Mouse (Mus musculus): ENCODE data around the gene Cox7a2. TPM values are rescaled to one million over a fixed set of nuclear protein-coding genes. Genes with fewer than 3 reads are reported as not detected.
A peak's percentile ranks its signal among the peaks of the same experiment; 100 is the strongest.

The Cox7a2 gene
- polyA plus RNA-seq (2014; fragmentation: Nextera tagmentation; extraction: Ambion mirVana) = 747 and 830 TPM in 2 replicates

DNA sequence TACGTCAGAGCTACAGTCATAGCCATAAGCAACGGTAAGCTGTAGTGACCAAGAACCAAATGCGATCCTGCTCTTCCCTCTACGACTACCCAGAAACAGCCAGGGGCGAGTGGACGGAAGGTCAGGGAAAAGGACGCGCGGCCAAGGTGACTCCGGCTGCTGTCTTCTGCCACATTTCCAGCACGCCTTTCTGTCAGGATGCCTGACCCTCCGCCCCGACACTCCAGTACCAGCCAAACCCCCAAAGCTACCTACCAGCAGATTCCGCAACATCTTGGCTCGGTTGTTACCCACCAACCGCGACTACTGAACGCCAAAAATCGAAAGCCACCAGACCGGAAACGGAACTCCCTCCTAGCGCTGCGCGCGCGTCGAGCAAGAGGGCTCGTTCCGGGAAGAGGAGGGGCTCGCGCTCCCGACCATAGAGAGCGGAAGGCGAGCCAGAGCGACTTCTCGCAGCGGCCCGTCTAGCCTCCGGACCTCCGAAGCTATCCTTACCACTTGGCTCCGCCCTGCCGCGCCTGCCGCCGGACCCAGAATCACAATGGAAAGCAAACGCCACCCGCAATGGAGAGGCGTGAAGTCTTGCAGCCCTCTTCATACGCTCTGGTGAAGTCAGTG lies at the start of gene Cox7a2:
Gene Cox7a2, minus strand, starts transcription at position 494 of the 621 bp plus-strand sequence.
- Histone ChIP-seq H3K4me3 (ENCODE audit: low read depth, low read length) (peak within 1 kb of the TSS; percentile 88), H3K9me3 (ENCODE audit: control insufficient read depth, low read length) (no peaks in the 10 kb centered on the region), H3K36me3 (ENCODE audit: control insufficient read depth, insufficient read depth, low read length) (peaks cover 32% of the 10 kb centered on the region), H3K27ac (ENCODE audit: low read depth) (peak within 1 kb of the TSS; percentile 93), H3K9ac (ENCODE audit: low read length) (peak within 1 kb of the TSS; percentile 75), H3K4me1 (replicated peaks; ENCODE audit: control insufficient read depth, insufficient read depth, low read length) (peaks cover 10% of the 10 kb centered on the region), H3K4me2 (ENCODE audit: low read length) (peak within 1 kb of the TSS; percentile 98), H3K27me3 (replicated peaks; ENCODE audit: control insufficient read depth, insufficient read depth, low read length) (no peaks in the 10 kb centered on the region)
- under 1% methylated on average over 49 of the region's 49 CpGs for WGBS
- ATAC-seq (replicated peaks; ENCODE audit: low FRiP score, low TSS enrichment, low read depth) (peak; percentile 100), DNase-seq (ENCODE audit: low spot score) (peak; percentile 93)

DNA sequence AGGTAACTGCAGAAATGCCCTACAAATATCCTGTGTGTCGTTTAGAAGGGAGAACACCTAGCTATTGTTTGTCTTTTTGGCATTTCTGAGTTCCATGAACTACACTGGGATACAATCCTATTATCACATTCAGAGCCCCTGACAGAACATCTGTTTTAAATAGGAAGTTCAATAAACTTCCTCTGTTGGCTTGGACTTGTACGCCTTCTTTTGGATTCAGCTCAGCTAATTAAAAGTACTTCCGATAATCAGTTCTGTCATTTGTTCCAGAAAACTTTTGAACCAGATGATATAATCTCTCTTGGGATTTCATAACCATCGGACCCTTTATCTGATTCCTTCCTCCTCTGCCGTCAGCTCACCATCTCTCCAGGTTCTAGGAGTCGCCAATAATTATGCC lies 49.7 kb upstream of the Cox7a2 start:
- no peaks in the 10 kb centered on the region; the same call in 1 of the 2 replicates for H3K4me1 ChIP-seq (replicated peaks; ENCODE audit: control insufficient read depth, insufficient read depth, low read length)
- no peaks in the 10 kb centered on the region for H3K9me3 ChIP-seq (ENCODE audit: control insufficient read depth, low read length)
- WGBS = 70% methylated on average over 6 of the region's 6 CpGs
- no peak overlapping the region for H3K4me2 ChIP-seq (ENCODE audit: low read length)
- H3K9ac ChIP-seq (ENCODE audit: low read length) = no peak overlapping the region
- no peak overlapping the region for H3K27ac ChIP-seq (ENCODE audit: low read depth)
- H3K27me3 ChIP-seq (replicated peaks; ENCODE audit: control insufficient read depth, insufficient read depth, low read length) = peaks cover 3% of the 10 kb centered on the region; the same call in 1 of the 2 replicates
- no peak for ATAC-seq (replicated peaks; ENCODE audit: low FRiP score, low TSS enrichment, low read depth)
- no peak overlapping the region for H3K4me3 ChIP-seq (ENCODE audit: low read depth, low read length)
- no peak for DNase-seq (ENCODE audit: low spot score)
- H3K36me3 ChIP-seq (ENCODE audit: control insufficient read depth, insufficient read depth, low read length) = no peaks in the 10 kb centered on the region

DNA sequence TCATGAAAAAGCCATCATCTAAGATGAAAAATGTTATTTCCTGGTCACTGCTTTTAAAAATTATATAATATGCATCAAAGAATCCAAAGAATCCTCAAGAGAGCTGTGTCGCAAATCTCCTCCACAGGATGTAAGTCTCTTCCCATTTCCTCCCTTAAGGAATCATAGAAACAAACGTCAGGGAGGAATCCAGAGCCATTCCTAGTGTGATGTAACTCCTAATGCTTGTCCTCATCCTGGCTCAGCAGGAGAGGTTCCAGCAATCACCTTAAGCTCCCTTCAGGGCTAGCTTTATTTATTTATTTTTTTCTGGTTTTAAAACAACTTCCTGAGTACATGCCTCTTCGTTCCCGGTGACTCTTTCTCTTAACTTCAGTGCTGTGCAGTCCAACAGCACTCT lies 47.5 kb upstream of the Cox7a2 start:
- Histone ChIP-seq H3K27ac (ENCODE audit: low read depth) (no peak overlapping the region), H3K9ac (ENCODE audit: low read length) (no peak overlapping the region), H3K36me3 (ENCODE audit: control insufficient read depth, insufficient read depth, low read length) (no peaks in the 10 kb centered on the region), H3K27me3 (replicated peaks; ENCODE audit: control insufficient read depth, insufficient read depth, low read length) (peaks cover 3% of the 10 kb centered on the region; the same call in 1 of the 2 replicates), H3K4me2 (ENCODE audit: low read length) (no peak overlapping the region), H3K4me1 (replicated peaks; ENCODE audit: control insufficient read depth, insufficient read depth, low read length) (no peaks in the 10 kb centered on the region; the same call in 1 of the 2 replicates), H3K4me3 (ENCODE audit: low read depth, low read length) (no peak overlapping the region), H3K9me3 (ENCODE audit: control insufficient read depth, low read length) (no peaks in the 10 kb centered on the region)
- WGBS = 41% methylated on average over 4 of the region's 4 CpGs
- ATAC-seq (replicated peaks; ENCODE audit: low FRiP score, low TSS enrichment, low read depth) (no peak), DNase-seq (ENCODE audit: low spot score) (no peak)

DNA sequence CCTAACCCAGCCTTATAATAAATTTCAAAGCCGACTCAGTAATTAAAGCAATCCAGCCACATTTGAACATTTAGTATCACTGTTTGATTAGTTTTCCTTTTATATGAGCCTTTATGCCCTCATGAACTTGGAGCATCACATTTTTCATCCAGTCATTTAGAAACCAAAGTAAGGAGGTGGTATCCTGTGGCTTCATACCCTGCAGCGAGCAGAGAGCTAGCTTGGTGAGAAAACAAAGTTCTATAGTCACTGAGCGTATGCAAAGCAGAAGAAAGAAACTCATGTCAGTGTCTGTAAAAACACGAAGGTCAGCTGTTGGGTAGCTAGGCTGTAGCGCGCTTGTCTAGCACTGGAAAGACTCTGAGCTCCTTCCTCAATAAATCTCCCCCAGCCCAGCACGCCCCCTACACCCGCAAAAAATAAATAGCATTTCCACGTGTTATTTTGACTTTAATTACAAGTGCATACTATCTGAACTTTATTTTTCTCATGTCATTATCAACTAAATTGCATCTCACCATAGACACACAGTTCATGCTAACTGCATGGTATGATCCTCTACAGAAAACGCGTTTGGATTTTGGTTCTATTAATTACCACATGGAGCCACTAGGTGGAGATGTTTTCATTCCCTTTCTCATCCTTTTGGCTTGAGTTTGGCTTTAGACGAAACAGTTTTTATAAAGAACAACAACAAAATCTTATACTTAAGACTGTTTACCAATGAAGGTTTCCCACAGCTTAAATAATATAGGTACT lies 46.8 kb upstream of the Cox7a2 start:
- Histone ChIP-seq H3K4me3 (ENCODE audit: low read depth, low read length) (no peak overlapping the region), H3K36me3 (ENCODE audit: control insufficient read depth, insufficient read depth, low read length) (no peaks in the 10 kb centered on the region), H3K9ac (ENCODE audit: low read length) (no peak overlapping the region), H3K4me1 (replicated peaks; ENCODE audit: control insufficient read depth, insufficient read depth, low read length) (no peaks in the 10 kb centered on the region; the same call in 1 of the 2 replicates), H3K27me3 (replicated peaks; ENCODE audit: control insufficient read depth, insufficient read depth, low read length) (peaks cover 3% of the 10 kb centered on the region; the same call in 1 of the 2 replicates), H3K4me2 (ENCODE audit: low read length) (no peak overlapping the region), H3K9me3 (ENCODE audit: control insufficient read depth, low read length) (no peaks in the 10 kb centered on the region), H3K27ac (ENCODE audit: low read depth) (no peak overlapping the region)
- ATAC-seq (replicated peaks; ENCODE audit: low FRiP score, low TSS enrichment, low read depth) (no peak), DNase-seq (ENCODE audit: low spot score) (no peak)
- whole genome bisulfite sequencing = 48% methylated on average over 12 of the region's 12 CpGs

DNA sequence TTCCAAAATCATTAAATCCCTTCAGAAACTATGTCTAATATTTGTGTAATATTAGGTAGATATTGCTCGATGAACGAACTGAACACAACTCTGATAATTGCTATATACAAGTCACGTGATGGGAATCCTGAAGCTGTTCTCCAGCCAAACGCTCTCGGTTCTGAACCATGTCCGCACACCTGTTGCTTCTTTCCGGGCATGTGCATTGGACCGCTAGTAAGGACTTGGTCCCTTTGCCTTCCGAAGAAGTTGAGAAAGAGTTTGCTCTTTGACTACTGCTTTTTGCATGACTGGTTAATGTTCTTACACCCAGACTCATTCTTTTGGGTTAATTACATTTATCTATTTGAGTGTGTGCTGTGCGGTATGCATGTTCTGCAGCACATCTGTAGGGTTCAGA lies 45.7 kb upstream of the Cox7a2 start:
- ATAC-seq (replicated peaks; ENCODE audit: low FRiP score, low TSS enrichment, low read depth) (no peak), DNase-seq (ENCODE audit: low spot score) (no peak)
- no peak overlapping the region for H3K9ac ChIP-seq (ENCODE audit: low read length)

DNA sequence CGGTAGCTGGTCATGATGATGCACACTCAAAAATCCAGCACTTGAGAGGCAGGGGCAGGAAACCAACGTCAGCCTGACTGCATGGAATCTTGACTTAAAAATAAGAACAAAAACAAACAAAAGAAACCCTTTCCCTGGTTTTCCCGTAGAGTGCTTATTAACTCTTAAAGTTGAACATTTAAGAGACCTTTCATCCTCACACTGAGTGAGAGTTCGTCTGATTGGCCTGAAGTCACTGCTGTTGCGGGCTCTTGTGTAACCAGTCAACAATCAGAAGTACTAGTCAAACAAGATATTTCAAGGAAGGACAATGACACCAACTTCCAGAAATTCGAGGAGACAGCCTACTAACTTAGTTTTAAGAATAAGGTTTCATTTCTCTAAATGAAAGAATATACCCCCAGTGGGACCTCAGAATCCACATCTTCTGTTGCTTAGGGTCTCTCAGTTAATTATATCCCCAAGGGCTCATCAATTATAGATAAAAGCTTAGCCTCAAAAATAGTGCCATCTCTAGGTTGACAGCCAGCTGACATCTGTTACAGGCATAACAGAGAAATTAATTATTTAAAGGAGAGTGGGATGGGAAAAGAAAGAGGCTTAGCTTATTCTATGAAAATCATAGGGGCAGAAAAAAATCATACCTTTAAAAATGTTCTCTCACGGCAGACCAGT lies 36.9 kb upstream of the Cox7a2 start:
- H3K27me3 ChIP-seq (replicated peaks; ENCODE audit: control insufficient read depth, insufficient read depth, low read length) = no peaks in the 10 kb centered on the region
- no peak overlapping the region for H3K27ac ChIP-seq (ENCODE audit: low read depth)
- H3K36me3 ChIP-seq (ENCODE audit: control insufficient read depth, insufficient read depth, low read length) = no peaks in the 10 kb centered on the region
- no peaks in the 10 kb centered on the region for H3K4me1 ChIP-seq (replicated peaks; ENCODE audit: control insufficient read depth, insufficient read depth, low read length)
- no peak for ATAC-seq (replicated peaks; ENCODE audit: low FRiP score, low TSS enrichment, low read depth)
- no peaks in the 10 kb centered on the region for H3K9me3 ChIP-seq (ENCODE audit: control insufficient read depth, low read length)
- no peak overlapping the region for H3K4me2 ChIP-seq (ENCODE audit: low read length)
- no peak overlapping the region for H3K9ac ChIP-seq (ENCODE audit: low read length)
- no peak for DNase-seq (ENCODE audit: low spot score)
- H3K4me3 ChIP-seq (ENCODE audit: low read depth, low read length) = no peak overlapping the region
- 65% methylated on average over 7 of the region's 7 CpGs for WGBS

More for the DNA sequence above, 45.7 kb upstream of the Cox7a2 start:
- Histone ChIP-seq H3K27me3 (replicated peaks; ENCODE audit: control insufficient read depth, insufficient read depth, low read length) (peaks cover 3% of the 10 kb centered on the region; the same call in 1 of the 2 replicates), H3K9me3 (ENCODE audit: control insufficient read depth, low read length) (no peaks in the 10 kb centered on the region), H3K4me2 (ENCODE audit: low read length) (no peak overlapping the region), H3K4me1 (replicated peaks; ENCODE audit: control insufficient read depth, insufficient read depth, low read length) (no peaks in the 10 kb centered on the region; the same call in 1 of the 2 replicates), H3K27ac (ENCODE audit: low read depth) (no peak overlapping the region), H3K4me3 (ENCODE audit: low read depth, low read length) (no peak overlapping the region), H3K36me3 (ENCODE audit: control insufficient read depth, insufficient read depth, low read length) (no peaks in the 10 kb centered on the region)
- WGBS = 90% methylated on average over 10 of the region's 10 CpGs

DNA sequence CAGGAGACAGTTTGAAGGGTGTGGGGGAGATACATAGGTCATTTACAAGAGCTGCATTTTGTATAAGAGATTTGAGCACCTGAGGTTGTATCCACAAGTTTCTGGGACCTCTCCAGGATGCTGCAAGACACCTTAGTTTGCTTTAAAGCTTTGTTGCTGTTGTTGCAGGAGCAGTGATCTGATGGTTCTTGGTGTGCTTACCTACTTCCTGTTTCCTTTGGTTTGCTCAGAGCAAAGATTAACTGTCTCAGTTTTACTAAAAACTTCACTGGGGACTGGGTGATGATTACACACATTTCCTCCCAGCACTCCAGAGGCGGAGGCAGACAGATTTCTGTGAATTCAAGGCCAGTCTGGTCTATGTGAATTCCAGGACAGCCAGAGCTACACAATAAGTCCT lies 35.4 kb upstream of the Cox7a2 start:
- 79% methylated on average over 1 of the region's 1 CpGs for WGBS
- no peaks in the 10 kb centered on the region for H3K36me3 ChIP-seq (ENCODE audit: control insufficient read depth, insufficient read depth, low read length)
- H3K4me1 ChIP-seq (replicated peaks; ENCODE audit: control insufficient read depth, insufficient read depth, low read length) = 0 out of 2 replicates have a peak, but pooled peaks cover 3% of the 10 kb centered on the region
- no peak overlapping the region for H3K9ac ChIP-seq (ENCODE audit: low read length)
- H3K27ac ChIP-seq (ENCODE audit: low read depth) = no peak overlapping the region
- ATAC-seq (replicated peaks; ENCODE audit: low FRiP score, low TSS enrichment, low read depth) (no peak), DNase-seq (ENCODE audit: low spot score) (no peak)
- no peaks in the 10 kb centered on the region for H3K27me3 ChIP-seq (replicated peaks; ENCODE audit: control insufficient read depth, insufficient read depth, low read length)
- H3K9me3 ChIP-seq (ENCODE audit: control insufficient read depth, low read length) = no peaks in the 10 kb centered on the region
- no peak overlapping the region for H3K4me3 ChIP-seq (ENCODE audit: low read depth, low read length)
- H3K4me2 ChIP-seq (ENCODE audit: low read length) = no peak overlapping the region

All from intestine, embryonic 14.5 days (tissue).